Mouse (Mus musculus): ENCODE data around the gene Slc20a1.

DNA sequence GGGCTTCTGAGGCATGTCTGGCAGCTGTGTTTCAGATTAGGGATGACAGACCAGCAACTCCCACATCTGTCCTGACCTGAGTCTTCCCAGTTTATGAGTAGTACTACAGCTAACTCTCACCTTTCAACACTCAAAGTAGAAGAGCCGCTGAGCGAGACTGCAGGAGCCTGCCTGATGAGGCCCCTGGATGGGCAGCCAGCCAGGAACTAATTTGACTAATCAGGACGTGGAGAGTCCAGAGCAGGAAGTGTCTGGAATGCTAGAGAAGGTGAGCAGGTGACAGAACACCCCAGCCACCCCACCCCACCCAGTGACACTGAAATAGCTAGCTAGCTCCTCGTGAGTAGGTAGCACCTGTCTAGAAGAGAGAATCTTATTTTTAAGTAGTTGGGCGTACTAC, 47.1 kb downstream of the Slc20a1 start:
- no peak for TF ChIP-seq CTCF (IDR thresholded peaks at IDR 0.05)
- TF ChIP-seq POLR2A (IDR thresholded peaks at IDR 0.05; ENCODE audit: insufficient read depth, low read depth, low read length), result no peak
